Mouse (Mus musculus) forebrain, embryonic 11.5 days (tissue): ENCODE results near the gene Mpzl1. TPM values are rescaled to one million over a fixed set of nuclear protein-coding genes. Genes with fewer than 3 reads are reported as not detected.

ENCODE experiments used
- ATAC-seq: fragments of 200-750 bp; cut with Nextera tagmentation; replicated peaks from 2 replicates; pipeline ENCODE4 v1.8.0; 2017; ENCODE audit warnings: moderate TSS enrichment; ENCODE audit not compliant: low FRiP score
- DNase-seq: peaks from one replicate; pipeline ENCODE4 v3.0.0-alpha.2; 2017; ENCODE audit warnings: low spot score
- H3K27ac ChIP-seq: fragments of 300-500 bp; sonication (generic); 2 replicates; pipeline ENCODE4 v1.5.1; 2014; ENCODE audit warnings: low read depth, low read length
- H3K27me3 ChIP-seq: fragments of 300-500 bp; sonication (generic); 2 replicates; pipeline ENCODE4 v1.6.1; 2014; ENCODE audit warnings: mild to moderate bottlenecking, low read length, mixed read lengths; ENCODE audit not compliant: control insufficient read depth, insufficient read depth
- H3K36me3 ChIP-seq: fragments of 300-500 bp; sonication (generic); 2 replicates; pipeline ENCODE4 v1.6.1; 2014; ENCODE audit warnings: mild to moderate bottlenecking, low read length, moderate library complexity, mixed read lengths; ENCODE audit not compliant: control insufficient read depth, insufficient read depth
- H3K4me1 ChIP-seq: fragments of 300-500 bp; sonication (generic); replicated peaks from 2 replicates; pipeline ENCODE4 v1.6.1; 2014; ENCODE audit warnings: low read length, mixed read lengths; ENCODE audit not compliant: control insufficient read depth, insufficient read depth
- H3K4me2 ChIP-seq: fragments of 300-500 bp; sonication (generic); 2 replicates; pipeline ENCODE4 v1.6.1; 2014; ENCODE audit warnings: low read depth, mild to moderate bottlenecking, low read length, moderate library complexity, mixed read lengths; ENCODE audit not compliant: severe bottlenecking
- H3K4me3 ChIP-seq: fragments of 300-500 bp; sonication (generic); 2 replicates; pipeline ENCODE4 v1.5.1; 2014; ENCODE audit warnings: low read depth, low read length
- H3K9ac ChIP-seq: fragments of 300-500 bp; sonication (generic); 2 replicates; pipeline ENCODE4 v1.6.1; 2014; ENCODE audit warnings: low read length
- H3K9me3 ChIP-seq: fragments of 300-500 bp; sonication (generic); 2 replicates; pipeline ENCODE4 v1.6.1; 2016; ENCODE audit warnings: low read length, mixed read lengths; ENCODE audit not compliant: control insufficient read depth
- WGBS: fragments of 180-500 bp; shearing (Covaris S2); extraction: QIAGEN DNeasy Blood & Tissue Kit; methylation state at CpG from one replicate; pipeline ENCODE4 v1.1.7; 2014; 5-methylcytosine and 5-hydroxymethylcytosine counted together
- polyA plus RNA-seq: library from polyadenylated mRNA; unstranded; fragments of >200 nt; fragmentation: Nextera tagmentation; extraction: Ambion mirVana; gene quantifications from 2 replicates; pipeline ENCODE4 v1.2.1, GENCODE M21; 2014

Mpzl1 gene
- polyA plus RNA-seq, 1 experiment from 2014 or later: 128 TPM

GRCm38 (mm10) chr1:165614793-165615192 lies 19.5 kb downstream of the Mpzl1 start:
- peaks cover 5% of the 10 kb centered on the region; the same call in 1 of the 2 replicates for H3K36me3 ChIP-seq
- DNase-seq (no peak), ATAC-seq (no peak)

GRCm38 (mm10) chr1:165613926-165614325 lies 20.4 kb downstream of the Mpzl1 start:
- DNase-seq (no peak), ATAC-seq (no peak)
- no peak overlapping the region for H3K4me3 ChIP-seq
- no peak overlapping the region for H3K27ac ChIP-seq
- no peak overlapping the region for H3K4me2 ChIP-seq
- peaks cover 5% of the 10 kb centered on the region; the same call in 1 of the 2 replicates for H3K36me3 ChIP-seq
- peaks cover 15% of the 10 kb centered on the region; the same call in 1 of the 2 replicates for H3K4me1 ChIP-seq
- no peaks in the 10 kb centered on the region for H3K27me3 ChIP-seq
- peaks cover 2% of the 10 kb centered on the region; the same call in 1 of the 2 replicates for H3K9me3 ChIP-seq
- 82% methylated on average over 4 of the region's 4 CpGs for WGBS
- no peak overlapping the region for H3K9ac ChIP-seq

More at GRCm38 (mm10) chr1:165614793-165615192, 19.5 kb downstream of the Mpzl1 start:
- H3K9ac ChIP-seq: no peak overlapping the region
- H3K27me3 ChIP-seq: no peaks in the 10 kb centered on the region
- no peak overlapping the region for H3K4me3 ChIP-seq
- WGBS: 95% methylated on average over 3 of the region's 3 CpGs
- no peak overlapping the region for H3K4me2 ChIP-seq
- peaks cover 2% of the 10 kb centered on the region; the same call in 1 of the 2 replicates for H3K9me3 ChIP-seq
- no peak overlapping the region for H3K27ac ChIP-seq
- H3K4me1 ChIP-seq: peaks cover 15% of the 10 kb centered on the region; the same call in 1 of the 2 replicates

GRCm38 (mm10) chr1:165612714-165613113 lies 21.6 kb downstream of the Mpzl1 start:
- Histone ChIP-seq H3K9ac (no peak overlapping the region), H3K4me2 (no peak overlapping the region), H3K36me3 (peaks cover 5% of the 10 kb centered on the region; the same call in 1 of the 2 replicates), H3K27ac (no peak overlapping the region), H3K27me3 (no peaks in the 10 kb centered on the region), H3K4me3 (no peak overlapping the region), H3K9me3 (peaks cover 2% of the 10 kb centered on the region; the same call in 1 of the 2 replicates), H3K4me1 (peaks cover 11% of the 10 kb centered on the region; the same call in 1 of the 2 replicates)
- ATAC-seq: no peak
- 79% methylated on average over 5 of the region's 5 CpGs for WGBS
- no peak for DNase-seq

- WGBS: 9% methylated on average over 9 of the region's 9 CpGs
- Histone ChIP-seq H3K4me1 (peaks cover 11% of the 10 kb centered on the region; the same call in 1 of the 2 replicates), H3K27me3 (no peaks in the 10 kb centered on the region), H3K9ac (peak overlapping the region; percentile 24), H3K27ac (peak overlapping the region; percentile 68), H3K4me3 (no peak overlapping the region), H3K36me3 (peaks cover 5% of the 10 kb centered on the region; the same call in 1 of the 2 replicates), H3K9me3 (no peaks in the 10 kb centered on the region; the same call in 1 of the 2 replicates), H3K4me2 (no peak overlapping the region)
- ATAC-seq: peak; percentile 69
- no peak for DNase-seq
Measured at GRCm38 (mm10) chr1:165610321-165610999, 23.9 kb downstream of the Mpzl1 start.

- Histone ChIP-seq H3K36me3 (peaks cover under 1% of the 10 kb centered on the region; the same call in 1 of the 2 replicates), H3K4me2 (no peak overlapping the region), H3K9ac (peak overlapping the region; percentile 24), H3K27me3 (no peaks in the 10 kb centered on the region), H3K27ac (peak overlapping the region; percentile 68), H3K4me3 (no peak overlapping the region), H3K4me1 (peaks cover 11% of the 10 kb centered on the region; the same call in 1 of the 2 replicates), H3K9me3 (no peaks in the 10 kb centered on the region)
- ATAC-seq: peak; percentile 56
- DNase-seq: no peak
- WGBS: 53% methylated on average over 7 of the region's 7 CpGs
Measured at GRCm38 (mm10) chr1:165609495-165610320, 24.6 kb downstream of the Mpzl1 start.

- H3K9me3 ChIP-seq: no peaks in the 10 kb centered on the region
- DNase-seq: no peak
- no peak overlapping the region for H3K9ac ChIP-seq
- no peaks in the 10 kb centered on the region; the same call in 1 of the 2 replicates for H3K36me3 ChIP-seq
- no peak overlapping the region for H3K4me3 ChIP-seq
- 92% methylated on average over 4 of the region's 4 CpGs for WGBS
- H3K27ac ChIP-seq: no peak overlapping the region
- peaks cover 11% of the 10 kb centered on the region; the same call in 1 of the 2 replicates for H3K4me1 ChIP-seq
- H3K27me3 ChIP-seq: no peaks in the 10 kb centered on the region
- ATAC-seq: no peak
- no peak overlapping the region for H3K4me2 ChIP-seq
Measured at GRCm38 (mm10) chr1:165608904-165609303, 25.4 kb downstream of the Mpzl1 start.

- Histone ChIP-seq H3K4me3 (no peak overlapping the region), H3K27ac (no peak overlapping the region), H3K4me1 (peaks cover 6% of the 10 kb centered on the region; the same call in 1 of the 2 replicates), H3K4me2 (no peak overlapping the region), H3K9me3 (no peaks in the 10 kb centered on the region), H3K36me3 (no peaks in the 10 kb centered on the region; the same call in 1 of the 2 replicates), H3K27me3 (no peaks in the 10 kb centered on the region), H3K9ac (no peak overlapping the region)
- DNase-seq (no peak), ATAC-seq (no peak)
- WGBS: 95% methylated on average over 6 of the region's 6 CpGs
Measured at GRCm38 (mm10) chr1:165605774-165606173, 28.6 kb downstream of the Mpzl1 start.

- DNase-seq: no peak
- ATAC-seq: no peak
- Histone ChIP-seq H3K4me3 (no peak overlapping the region), H3K4me1 (peaks cover 2% of the 10 kb centered on the region; the same call in 1 of the 2 replicates), H3K27me3 (no peaks in the 10 kb centered on the region), H3K27ac (no peak overlapping the region), H3K9ac (no peak overlapping the region), H3K36me3 (no peaks in the 10 kb centered on the region; the same call in 1 of the 2 replicates), H3K4me2 (no peak overlapping the region), H3K9me3 (no peaks in the 10 kb centered on the region)
- WGBS: 76% methylated on average over 3 of the region's 3 CpGs
Measured at GRCm38 (mm10) chr1:165605108-165605507, 29.2 kb downstream of the Mpzl1 start.
